Mouse (Mus musculus) G1E-ER4 (cell line): ENCODE data around the gene Agbl1. TPM values are rescaled to one million over a fixed set of nuclear protein-coding genes. Genes with fewer than 3 reads are reported as not detected.

Experiments used
- GATA1 ChIP-seq: IDR thresholded peaks from one replicate; pipeline ENCODE4 v1.8.0; 2012; ENCODE audit warnings: low read length, inconsistent platforms
- polyA plus RNA-seq: library from polyadenylated mRNA; stranded (reverse); fragments of >175 nt; gene quantifications from 2 replicates; pipeline ENCODE4 v1.2.3, GENCODE M21; 2012

The Agbl1 gene
- polyA plus RNA-seq, 1 experiment: not detected

GRCm38 (mm10) chr7:76674856-76675255 is 445.2 kb downstream of the Agbl1 start:
- TF ChIP-seq GATA1: no peak

GRCm38 (mm10) chr7:76701224-76701623 is 471.5 kb downstream of the Agbl1 start:
- TF ChIP-seq GATA1: no peak

- no peak for TF ChIP-seq GATA1
Observed at GRCm38 (mm10) chr7:76777237-76777855, 547.7 kb downstream of the Agbl1 start.

- TF ChIP-seq GATA1: no peak
Observed at GRCm38 (mm10) chr7:76780446-76780845, 550.8 kb downstream of the Agbl1 start.

GRCm38 (mm10) chr7:76788561-76789306 is 559.0 kb downstream of the Agbl1 start:
- no peak for TF ChIP-seq GATA1

GRCm38 (mm10) chr7:76790041-76790440 is 560.4 kb downstream of the Agbl1 start:
- no peak for TF ChIP-seq GATA1

GRCm38 (mm10) chr7:76791247-76791646 is 561.6 kb downstream of the Agbl1 start:
- no peak for TF ChIP-seq GATA1

GRCm38 (mm10) chr7:76810003-76810402 is 580.3 kb downstream of the Agbl1 start:
- no peak for TF ChIP-seq GATA1

- TF ChIP-seq GATA1: no peak
Observed at GRCm38 (mm10) chr7:76820571-76820970, 590.9 kb downstream of the Agbl1 start.

GRCm38 (mm10) chr7:76842146-76842545 is 612.5 kb downstream of the Agbl1 start:
- no peak for TF ChIP-seq GATA1

GRCm38 (mm10) chr7:76889416-76890209 is 659.9 kb downstream of the Agbl1 start:
- TF ChIP-seq GATA1: no peak

- TF ChIP-seq GATA1: no peak
Observed at GRCm38 (mm10) chr7:76904096-76904495, 674.4 kb downstream of the Agbl1 start.

- no peak for TF ChIP-seq GATA1
Observed at GRCm38 (mm10) chr7:76911672-76912071, 682.0 kb downstream of the Agbl1 start.

GRCm38 (mm10) chr7:76918871-76919270 is 689.2 kb downstream of the Agbl1 start:
- no peak for TF ChIP-seq GATA1

- no peak for TF ChIP-seq GATA1
Observed at GRCm38 (mm10) chr7:76921671-76922070, 692.0 kb downstream of the Agbl1 start.

GRCm38 (mm10) chr7:76935219-76935618 is 705.5 kb downstream of the Agbl1 start:
- TF ChIP-seq GATA1: no peak

- TF ChIP-seq GATA1: no peak
Observed at GRCm38 (mm10) chr7:76941531-76941930, 711.8 kb downstream of the Agbl1 start.
